Mouse (Mus musculus) neural tube, embryonic 15.5 days (tissue): Measurements from ENCODE around the gene Isg20l2. TPM values are rescaled to one million over a fixed set of nuclear protein-coding genes. Genes with fewer than 3 reads are reported as not detected.

Experiments
- ATAC-seq: fragments of 200-750 bp; cut with Nextera tagmentation; 2 replicates; pipeline ENCODE4 v1.8.0; 2017; ENCODE audit warnings: mild to moderate bottlenecking, moderate TSS enrichment, moderate library complexity; ENCODE audit not compliant: low FRiP score
- H3K27ac ChIP-seq: fragments of 300-500 bp; sonication (generic); replicated peaks from 2 replicates; pipeline ENCODE4 v1.5.1; 2015; ENCODE audit warnings: mild to moderate bottlenecking, inconsistent platforms
- H3K27me3 ChIP-seq: fragments of 300-500 bp; sonication (generic); replicated peaks from 2 replicates; pipeline ENCODE4 v1.6.1; 2015; ENCODE audit warnings: inconsistent platforms
- H3K36me3 ChIP-seq: fragments of 300-500 bp; sonication (generic); 2 replicates; pipeline ENCODE4 v1.6.1; 2015; ENCODE audit warnings: inconsistent platforms
- H3K4me1 ChIP-seq: fragments of 300-500 bp; sonication (generic); 2 replicates; pipeline ENCODE4 v1.6.1; 2015; ENCODE audit warnings: inconsistent platforms
- H3K4me2 ChIP-seq: fragments of 300-500 bp; sonication (generic); 2 replicates; pipeline ENCODE4 v1.6.1; 2015; ENCODE audit warnings: inconsistent platforms, mild to moderate bottlenecking, moderate library complexity
- H3K4me3 ChIP-seq: fragments of 300-500 bp; sonication (generic); replicated peaks from 2 replicates; pipeline ENCODE4 v1.5.1; 2015; ENCODE audit warnings: mild to moderate bottlenecking, inconsistent platforms
- H3K9ac ChIP-seq: fragments of 300-500 bp; sonication (generic); replicated peaks from 2 replicates; pipeline ENCODE4 v1.6.1; 2015; ENCODE audit warnings: mild to moderate bottlenecking, inconsistent platforms
- H3K9me3 ChIP-seq: fragments of 300-500 bp; sonication (generic); replicated peaks from 2 replicates; pipeline ENCODE4 v1.6.1; 2016; ENCODE audit warnings: inconsistent platforms
- WGBS: fragments of 180-500 bp; shearing (Covaris S2); methylation state at CpG from one replicate; pipeline ENCODE4 v1.1.7; 2015; ENCODE audit warnings: mixed read lengths; 5-methylcytosine and 5-hydroxymethylcytosine counted together
- polyA plus RNA-seq: library from polyadenylated mRNA; unstranded; fragments of >200 nt; fragmentation: Nextera tagmentation; extraction: Ambion mirVana; gene quantifications from 2 replicates; pipeline ENCODE4 v1.2.1, GENCODE M21; 2015

The Isg20l2 gene
- polyA plus RNA-seq, 1 experiment from 2014 or later = 21.6 TPM

- ATAC-seq = no peak
- H3K27ac ChIP-seq = no peak overlapping the region
- no peaks in the 10 kb centered on the region for H3K27me3 ChIP-seq
- H3K4me1 ChIP-seq = peaks cover 30% of the 10 kb centered on the region
- H3K9me3 ChIP-seq = no peaks in the 10 kb centered on the region
- peaks cover 42% of the 10 kb centered on the region for H3K36me3 ChIP-seq
- WGBS = 94% methylated on average over 10 of the region's 10 CpGs
- no peak overlapping the region for H3K4me3 ChIP-seq
- H3K9ac ChIP-seq = no peak overlapping the region
- no peak overlapping the region for H3K4me2 ChIP-seq
Measured at GRCm38 (mm10) chr3:87913891-87914290, 16.2 kb upstream of the Isg20l2 start.

- Histone ChIP-seq H3K27ac (no peak overlapping the region), H3K36me3 (peaks cover 46% of the 10 kb centered on the region), H3K9ac (no peak overlapping the region), H3K4me1 (peaks cover 24% of the 10 kb centered on the region), H3K27me3 (no peaks in the 10 kb centered on the region), H3K4me3 (no peak overlapping the region), H3K4me2 (no peak overlapping the region), H3K9me3 (no peaks in the 10 kb centered on the region)
- ATAC-seq = no peak
- WGBS = 86% methylated on average over 1 of the region's 1 CpGs
Measured at GRCm38 (mm10) chr3:87916990-87917389, 13.1 kb upstream of the Isg20l2 start.

GRCm38 (mm10) chr3:87918551-87918950, 11.6 kb upstream of the Isg20l2 start:
- H3K9me3 ChIP-seq = no peaks in the 10 kb centered on the region
- H3K4me2 ChIP-seq = peak overlapping the region; percentile 87
- peaks cover 24% of the 10 kb centered on the region for H3K4me1 ChIP-seq
- no peak for ATAC-seq
- peak overlapping the region; percentile 83; the same call in 1 of the 2 replicates for H3K27ac ChIP-seq
- 95% methylated on average over 1 of the region's 1 CpGs for WGBS
- H3K36me3 ChIP-seq = peaks cover 56% of the 10 kb centered on the region
- H3K4me3 ChIP-seq = no peak overlapping the region
- no peaks in the 10 kb centered on the region for H3K27me3 ChIP-seq
- H3K9ac ChIP-seq = 0 out of 2 replicates have a peak overlapping the region, but pooled peaks have one; percentile 30

- under 1% methylated on average over 30 of the region's 30 CpGs for WGBS
- Histone ChIP-seq H3K27ac (peak within 1 kb of the TSS; percentile 83), H3K4me1 (peaks cover 24% of the 10 kb centered on the region), H3K4me3 (peak within 1 kb of the TSS; percentile 70), H3K36me3 (peaks cover 56% of the 10 kb centered on the region), H3K27me3 (no peaks in the 10 kb centered on the region), H3K9ac (peak within 1 kb of the TSS; percentile 69), H3K4me2 (peak within 1 kb of the TSS; percentile 87), H3K9me3 (no peaks in the 10 kb centered on the region)
- peak; percentile 92 for ATAC-seq
Measured at GRCm38 (mm10) chr3:87919336-87920108, 10.6 kb upstream of the Isg20l2 start, which contains the start of gene Mrpl24. Mrpl24 (plus strand) TSS chr3:87919506.

DNA sequence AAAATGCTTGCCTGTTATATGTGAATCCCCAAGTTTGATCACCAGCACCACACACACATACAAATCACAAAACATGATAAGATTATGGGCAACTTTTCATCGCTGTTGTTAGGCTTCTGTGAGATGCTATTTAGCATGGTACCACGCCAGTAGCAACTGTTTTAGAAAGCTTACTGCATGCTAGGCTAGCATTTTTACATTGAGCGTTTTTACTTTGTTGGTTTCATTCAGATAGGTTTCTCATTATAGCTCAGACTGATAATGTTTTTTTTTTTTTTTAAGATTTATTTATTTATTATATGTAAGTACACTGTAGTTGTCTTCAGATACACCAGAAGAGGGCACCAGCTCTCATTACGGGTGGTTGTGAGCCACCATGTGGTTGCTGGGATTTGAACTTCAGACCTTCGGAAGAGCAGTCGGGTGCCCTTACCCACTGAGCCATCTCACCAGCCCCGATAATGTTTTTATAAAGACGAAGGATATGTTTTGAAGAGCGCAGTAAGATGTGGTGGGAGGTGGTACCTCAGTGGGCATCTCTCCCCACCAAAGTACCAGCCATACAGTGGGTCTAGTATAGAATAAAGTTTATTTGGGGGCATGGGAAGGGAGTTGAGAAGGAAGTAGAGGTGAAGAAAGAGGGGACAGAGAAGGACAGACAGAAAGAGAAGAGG, 9.7 kb upstream of the Isg20l2 start:
- no peak for ATAC-seq
- WGBS = 72% methylated on average over 9 of the region's 9 CpGs
- no peaks in the 10 kb centered on the region for H3K27me3 ChIP-seq
- no peak overlapping the region for H3K27ac ChIP-seq
- no peaks in the 10 kb centered on the region for H3K9me3 ChIP-seq
- H3K4me2 ChIP-seq = peak overlapping the region; percentile 87
- peaks cover 24% of the 10 kb centered on the region for H3K4me1 ChIP-seq
- peak overlapping the region; percentile 70 for H3K4me3 ChIP-seq
- peaks cover 57% of the 10 kb centered on the region for H3K36me3 ChIP-seq
- H3K9ac ChIP-seq = peak overlapping the region; percentile 69; the same call in 1 of the 2 replicates

GRCm38 (mm10) chr3:87924996-87925395, 5.1 kb upstream of the Isg20l2 start:
- H3K36me3 ChIP-seq = peaks cover 52% of the 10 kb centered on the region

DNA sequence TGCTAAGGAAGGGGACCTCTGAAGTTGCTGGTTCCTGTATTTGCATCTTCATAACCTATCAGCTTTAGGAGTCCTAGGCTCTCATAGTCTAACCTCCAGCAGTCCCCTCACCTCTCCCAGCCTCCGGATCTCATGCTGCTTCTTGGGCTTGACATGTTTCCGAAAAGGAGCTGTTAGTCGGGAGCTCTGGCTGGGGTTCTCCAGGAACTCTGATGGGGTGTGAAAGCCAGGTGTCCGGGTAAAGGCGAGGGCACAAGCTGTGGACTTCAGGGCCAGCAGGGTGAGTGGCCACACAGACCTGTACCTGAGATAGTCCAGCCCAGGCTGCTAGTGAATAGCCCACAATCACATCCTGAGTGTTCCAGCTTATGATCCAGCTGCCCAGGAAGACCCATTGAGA, 2.7 kb upstream of the Isg20l2 start:
- Histone ChIP-seq H3K36me3 (peaks cover 51% of the 10 kb centered on the region), H3K27ac (no peak overlapping the region)

More at GRCm38 (mm10) chr3:87924996-87925395, 5.1 kb upstream of the Isg20l2 start:
- no peak for ATAC-seq
- no peaks in the 10 kb centered on the region for H3K27me3 ChIP-seq
- WGBS = 88% methylated on average over 7 of the region's 7 CpGs
- H3K4me3 ChIP-seq = no peak overlapping the region
- H3K4me1 ChIP-seq = peaks cover 28% of the 10 kb centered on the region
- no peaks in the 10 kb centered on the region for H3K9me3 ChIP-seq
- H3K9ac ChIP-seq = no peak overlapping the region
- H3K4me2 ChIP-seq = no peak overlapping the region
- H3K27ac ChIP-seq = no peak overlapping the region

DNA sequence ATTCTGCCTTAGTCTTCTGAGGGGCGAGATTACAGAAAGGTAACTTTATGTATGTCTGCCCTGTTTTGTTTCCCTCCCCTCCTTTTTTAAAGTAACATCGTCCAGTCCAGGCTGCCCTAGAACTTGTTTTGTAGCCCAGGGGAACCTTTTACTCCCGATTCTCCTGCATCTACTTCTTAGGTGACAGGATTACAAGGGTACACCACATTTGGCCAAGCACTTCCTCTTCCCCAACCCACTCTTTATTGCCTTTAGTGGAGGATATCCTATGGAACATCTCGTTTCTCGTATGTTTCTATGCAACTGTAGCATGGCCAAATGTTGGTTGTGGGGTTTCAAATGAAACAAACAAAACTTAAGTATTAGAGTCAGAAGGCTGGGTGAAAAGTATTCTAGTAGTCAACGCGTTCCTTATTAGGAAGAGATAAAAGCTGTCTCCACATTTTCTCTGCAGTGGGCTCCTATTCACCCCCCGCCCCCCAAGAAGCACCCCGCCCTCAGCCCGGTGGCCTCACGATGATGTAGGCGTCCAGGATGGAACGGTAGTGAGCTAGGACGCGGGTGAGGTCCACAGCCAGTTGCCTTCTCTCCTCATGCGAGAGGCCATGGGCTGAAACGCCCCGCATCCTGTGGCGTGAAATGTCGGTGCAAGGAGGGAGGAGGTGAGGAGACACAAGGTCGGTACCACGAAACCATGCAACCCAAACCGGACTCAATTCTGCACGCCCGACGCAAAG, 605 bp upstream of the Isg20l2 start:
- Histone ChIP-seq H3K27ac (peak overlapping the region; percentile 94), H3K9me3 (no peaks in the 10 kb centered on the region), H3K27me3 (no peaks in the 10 kb centered on the region), H3K4me2 (peak overlapping the region; percentile 80), H3K4me1 (peaks cover 46% of the 10 kb centered on the region), H3K4me3 (peak overlapping the region; percentile 88), H3K9ac (peak overlapping the region; percentile 87), H3K36me3 (peaks cover 43% of the 10 kb centered on the region)
- ATAC-seq = peak; percentile 46; the same call in 1 of the 2 replicates
- WGBS = 8% methylated on average over 26 of the region's 26 CpGs

More for the DNA sequence above, 2.7 kb upstream of the Isg20l2 start:
- ATAC-seq = no peak
- 95% methylated on average over 5 of the region's 5 CpGs for WGBS
- H3K4me1 ChIP-seq = peaks cover 31% of the 10 kb centered on the region
- H3K27me3 ChIP-seq = no peaks in the 10 kb centered on the region
- H3K9ac ChIP-seq = no peak overlapping the region
- H3K4me2 ChIP-seq = no peak overlapping the region
- H3K9me3 ChIP-seq = no peaks in the 10 kb centered on the region
- no peak overlapping the region for H3K4me3 ChIP-seq

DNA sequence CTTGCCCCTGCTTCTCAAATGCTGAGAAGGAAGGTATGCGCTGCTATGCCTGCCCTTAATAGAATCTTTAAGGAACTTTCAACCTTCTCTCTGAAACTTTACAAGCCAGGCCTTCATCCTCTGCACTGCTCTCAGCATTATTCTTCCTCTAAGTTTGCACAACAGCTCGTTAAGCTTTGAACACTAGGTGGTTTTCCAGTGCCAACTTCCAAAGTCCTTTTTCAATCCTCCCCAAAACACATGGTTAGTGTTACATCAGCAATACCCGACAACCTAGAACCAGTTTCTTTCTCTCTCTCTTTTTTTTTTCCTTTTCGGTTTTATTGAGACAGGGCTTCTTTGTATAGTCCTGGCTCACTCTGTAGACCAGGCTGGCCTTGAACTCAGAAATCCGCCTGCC, 3.9 kb downstream of the Isg20l2 start:
- Histone ChIP-seq H3K4me1 (peaks cover 59% of the 10 kb centered on the region), H3K4me2 (no peak overlapping the region), H3K27me3 (no peaks in the 10 kb centered on the region), H3K9ac (0 out of 2 replicates have a peak overlapping the region, but pooled peaks have one; percentile 17), H3K36me3 (peaks cover 44% of the 10 kb centered on the region), H3K27ac (no peak overlapping the region), H3K4me3 (no peak overlapping the region), H3K9me3 (no peaks in the 10 kb centered on the region)
- no peak for ATAC-seq
- WGBS = 93% methylated on average over 5 of the region's 5 CpGs

DNA sequence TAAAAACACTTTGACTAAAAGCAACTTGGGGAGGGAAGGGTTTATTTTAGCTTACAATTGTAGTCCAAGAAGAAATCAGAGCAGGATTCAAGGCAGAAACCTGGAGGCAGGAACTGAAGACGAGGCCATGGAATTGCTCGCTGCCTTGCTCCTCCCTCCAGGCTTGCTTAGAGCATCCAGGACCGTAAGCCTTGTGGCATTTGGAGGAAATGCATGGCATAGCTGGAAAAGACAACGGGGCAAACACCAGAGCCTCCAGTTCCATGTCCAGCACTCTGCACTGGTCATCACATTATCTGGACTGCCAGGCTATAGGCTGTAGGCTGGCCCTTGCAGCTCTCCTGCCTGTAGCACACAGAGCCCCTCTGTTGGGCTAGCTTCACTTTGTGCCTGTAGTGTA, 4.4 kb downstream of the Isg20l2 start:
- no peaks in the 10 kb centered on the region for H3K27me3 ChIP-seq
- 72% methylated on average over 4 of the region's 4 CpGs for WGBS

GRCm38 (mm10) chr3:87935201-87935600, 5.1 kb downstream of the Isg20l2 start:
- ATAC-seq = no peak
- no peak overlapping the region for H3K27ac ChIP-seq

More for the DNA sequence above, 4.4 kb downstream of the Isg20l2 start:
- H3K9ac ChIP-seq = peak overlapping the region; percentile 17; the same call in 1 of the 2 replicates
- H3K4me1 ChIP-seq = peaks cover 54% of the 10 kb centered on the region
- peaks cover 49% of the 10 kb centered on the region for H3K36me3 ChIP-seq
- no peak overlapping the region for H3K27ac ChIP-seq
- no peak overlapping the region for H3K4me2 ChIP-seq
- no peaks in the 10 kb centered on the region for H3K9me3 ChIP-seq
- H3K4me3 ChIP-seq = no peak overlapping the region
- ATAC-seq = no peak

More at GRCm38 (mm10) chr3:87935201-87935600, 5.1 kb downstream of the Isg20l2 start:
- no peak overlapping the region for H3K4me3 ChIP-seq
- no peak overlapping the region for H3K4me2 ChIP-seq
- H3K9me3 ChIP-seq = no peaks in the 10 kb centered on the region
- peaks cover 56% of the 10 kb centered on the region for H3K36me3 ChIP-seq
- 81% methylated on average over 4 of the region's 4 CpGs for WGBS
- peaks cover 54% of the 10 kb centered on the region for H3K4me1 ChIP-seq
- no peak overlapping the region for H3K9ac ChIP-seq
- H3K27me3 ChIP-seq = no peaks in the 10 kb centered on the region
